Mouse (Mus musculus) heart, adult 18-20 months (tissue): ENCODE measurements at regions not wholly inside any gene's neighbourhood (a gene's known extent, or its start where the extent isn't known, plus 50 kb on each side); places are given as distances from the start of the nearest gene placed in this dataset.

Experiments used
- DNase-seq, 2 experiments: peaks; one replicate each; pipeline ENCODE4 v3.0.0; 2021 to 2022; ENCODE audit warnings: mixed read lengths in 1 of 2

DNA sequence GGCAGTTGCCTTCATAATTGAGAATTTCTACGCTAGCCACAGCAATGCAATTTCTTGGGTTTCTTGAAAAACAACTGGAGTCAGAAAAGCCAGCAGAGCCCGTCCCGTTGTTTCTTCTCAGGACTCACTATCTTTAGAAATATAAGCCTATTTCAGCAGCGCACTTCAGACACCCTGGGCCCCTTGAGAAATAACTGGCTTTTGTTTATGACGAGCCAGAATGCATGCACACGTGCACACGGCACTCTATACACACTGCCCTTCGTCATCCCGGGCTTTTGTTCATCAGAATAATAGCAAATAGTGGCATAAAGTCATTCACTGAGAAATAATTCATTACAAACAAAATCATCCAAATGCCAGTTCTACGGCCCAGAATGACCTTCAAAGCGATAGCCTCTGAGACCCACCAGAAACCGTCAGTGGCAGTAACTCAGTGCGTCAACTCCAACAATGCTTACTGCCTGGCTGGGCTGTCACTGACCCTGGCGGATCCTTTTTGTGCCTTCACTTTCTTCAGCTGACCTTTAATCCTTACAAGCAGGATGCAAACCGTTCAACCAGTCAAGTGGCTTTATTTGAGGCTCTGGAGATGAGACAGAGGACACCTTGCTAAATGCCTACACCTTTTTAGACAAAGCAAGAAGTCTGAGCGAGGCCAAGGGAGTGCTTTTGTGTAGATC, 126.7 kb upstream of the Smarca2 start:
- no peak for DNase-seq

DNA sequence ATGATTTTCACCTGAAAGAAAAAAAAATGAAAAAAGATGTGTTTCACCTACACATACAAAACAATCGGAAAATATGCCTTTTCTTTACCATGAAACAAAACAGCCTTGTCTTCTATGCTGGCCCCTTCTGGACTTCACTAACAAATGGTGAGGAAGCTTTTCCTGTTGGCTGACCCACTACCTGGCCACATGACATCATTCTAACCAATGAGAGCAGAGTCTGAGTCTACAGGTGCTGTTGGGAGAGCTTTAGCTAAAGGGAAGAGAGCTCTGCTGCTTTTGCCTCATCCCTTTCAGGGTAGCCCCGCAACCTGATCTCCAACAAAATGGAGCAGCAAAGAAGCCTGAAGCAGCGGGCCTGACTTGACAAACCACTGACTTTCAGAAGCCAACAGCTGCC, 120.5 kb upstream of the Smarca2 start:
- no peak for DNase-seq

DNA sequence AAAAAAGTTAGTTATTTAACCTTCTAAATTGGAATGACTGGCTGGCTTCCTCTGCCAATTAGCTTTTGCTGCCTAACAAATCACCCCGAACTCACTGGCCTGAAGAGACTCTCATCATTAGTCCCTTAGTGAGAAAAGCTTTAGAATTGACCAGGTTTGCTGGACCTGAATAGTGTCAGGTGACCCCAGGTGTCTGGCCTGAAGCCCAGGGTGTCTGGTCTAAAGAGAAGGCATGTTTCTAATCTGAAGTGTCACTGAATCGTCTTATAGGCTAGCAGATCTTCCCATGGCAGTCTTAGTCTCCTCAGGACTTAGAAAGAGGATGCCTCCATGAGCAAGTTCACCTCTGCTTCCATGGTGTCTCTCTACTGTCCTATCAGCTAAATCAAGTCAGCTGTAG, 112.0 kb upstream of the Smarca2 start:
- DNase-seq: no peak

DNA sequence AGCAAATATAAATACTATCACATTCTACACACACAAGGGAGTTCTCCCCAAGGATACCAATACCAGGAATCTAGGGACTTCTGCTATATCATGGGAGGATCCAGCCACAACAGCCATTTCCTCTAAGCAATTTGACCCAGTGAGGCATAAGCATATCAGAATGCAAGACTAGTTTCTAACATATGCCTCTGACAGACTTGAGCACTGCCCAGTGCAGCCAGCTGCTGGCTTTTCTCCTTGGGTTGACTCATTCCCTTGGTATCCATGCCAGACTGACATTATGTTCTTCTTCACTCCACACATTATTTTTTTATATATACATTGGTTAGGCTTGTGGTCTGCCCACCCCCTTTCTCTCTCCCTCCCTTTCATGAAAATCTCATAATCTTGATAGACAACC, 103.8 kb upstream of the Smarca2 start:
- no peak for DNase-seq

DNA sequence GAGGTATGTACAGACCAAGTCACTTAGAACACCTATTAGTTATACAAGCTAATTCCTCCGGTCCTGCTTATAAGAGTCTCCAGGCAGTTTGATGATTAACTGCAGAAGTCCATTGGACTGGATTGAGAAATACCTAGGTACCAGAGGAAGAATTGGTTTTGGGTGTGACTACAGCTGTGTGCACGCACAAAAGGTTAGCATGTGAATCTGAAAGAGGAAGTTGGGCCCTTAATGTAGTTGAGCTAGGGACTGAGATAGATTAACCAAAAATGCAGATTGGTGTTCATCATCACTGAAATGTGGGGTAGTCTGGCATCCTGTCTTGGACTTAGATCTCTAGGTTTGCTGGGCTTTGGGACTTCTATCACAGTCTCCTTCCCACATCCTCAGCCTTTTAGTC, 100.8 kb upstream of the Smarca2 start:
- DNase-seq: no peak

DNA sequence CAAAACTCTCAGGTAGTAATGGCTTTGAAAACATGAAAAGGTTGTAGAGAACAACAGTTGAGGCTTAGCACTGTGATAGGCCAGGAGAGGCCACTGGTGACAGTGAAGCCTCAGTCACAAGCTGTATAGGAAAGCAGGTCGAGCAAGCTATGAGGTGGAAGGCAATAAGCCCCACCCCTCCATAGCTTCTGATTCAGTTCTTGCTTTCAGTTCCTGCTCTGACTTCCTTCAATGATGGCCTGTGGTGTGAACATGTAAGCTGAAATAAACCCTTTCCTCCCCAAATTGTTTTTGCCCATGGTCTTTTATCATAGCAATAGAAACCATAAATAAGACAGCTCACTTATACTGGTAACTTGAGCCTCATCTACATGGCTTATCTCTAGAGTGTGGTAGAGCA, 98.0 kb upstream of the Smarca2 start:
- no peak for DNase-seq

DNA sequence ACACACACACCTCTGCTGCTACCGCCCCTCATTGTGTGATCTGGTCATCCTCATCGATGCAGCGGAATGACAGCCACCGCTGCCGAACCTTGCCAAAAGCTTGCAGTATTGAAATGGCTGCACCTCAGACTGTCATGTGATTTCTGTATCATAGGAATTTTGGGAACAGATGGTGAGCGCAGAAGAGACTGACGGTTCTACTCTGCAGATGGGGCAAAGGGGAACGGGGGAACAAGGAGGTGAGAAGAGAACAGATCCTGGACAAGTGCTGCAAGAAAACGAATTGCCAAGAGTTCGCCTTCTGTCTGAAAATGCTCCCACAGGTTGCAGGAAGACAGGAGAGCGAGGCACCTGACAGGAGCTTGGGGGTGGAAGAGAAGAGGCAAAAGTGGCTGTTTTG, 96.9 kb upstream of the Smarca2 start:
- DNase-seq: no peak

DNA sequence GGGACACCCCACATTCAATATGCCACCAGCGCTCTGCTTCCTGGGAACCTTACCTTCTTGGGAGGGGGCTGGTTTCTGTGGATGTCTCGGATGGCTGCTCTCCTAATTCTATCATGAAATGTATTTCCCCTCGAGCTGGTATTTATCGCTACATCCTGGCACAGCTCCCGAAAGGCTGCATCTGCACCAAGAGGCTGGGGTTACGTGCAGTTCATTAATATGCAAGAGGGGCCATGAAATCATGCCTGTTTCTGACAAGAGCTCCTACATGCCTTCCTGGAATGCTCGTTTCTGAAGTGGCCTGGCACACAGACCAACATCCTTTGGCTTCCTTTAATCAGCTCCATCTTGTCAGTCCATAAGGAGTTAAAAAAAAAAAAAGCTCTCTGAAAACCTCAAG, 96.2 kb upstream of the Smarca2 start:
- no peak for DNase-seq

DNA sequence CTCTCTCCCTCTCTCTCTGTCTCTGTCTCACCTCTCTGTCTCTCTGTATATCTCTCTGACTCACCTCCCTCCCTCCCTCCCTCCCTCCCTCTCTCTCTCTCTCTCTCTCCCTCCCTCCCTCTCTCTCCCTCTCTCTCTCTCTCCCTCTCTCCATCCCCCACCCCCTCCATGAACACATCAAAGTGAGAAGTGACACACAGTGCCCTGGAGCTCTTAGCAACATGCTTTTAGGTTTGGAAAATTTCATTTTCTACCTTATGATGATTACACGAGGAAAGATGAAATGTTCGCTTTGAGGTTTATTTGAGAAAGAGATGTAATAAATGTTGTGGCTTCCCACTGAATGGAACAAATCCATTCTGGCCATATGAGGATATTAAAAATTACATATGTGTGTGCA, 95.6 kb upstream of the Smarca2 start:
- DNase-seq: no peak

DNA sequence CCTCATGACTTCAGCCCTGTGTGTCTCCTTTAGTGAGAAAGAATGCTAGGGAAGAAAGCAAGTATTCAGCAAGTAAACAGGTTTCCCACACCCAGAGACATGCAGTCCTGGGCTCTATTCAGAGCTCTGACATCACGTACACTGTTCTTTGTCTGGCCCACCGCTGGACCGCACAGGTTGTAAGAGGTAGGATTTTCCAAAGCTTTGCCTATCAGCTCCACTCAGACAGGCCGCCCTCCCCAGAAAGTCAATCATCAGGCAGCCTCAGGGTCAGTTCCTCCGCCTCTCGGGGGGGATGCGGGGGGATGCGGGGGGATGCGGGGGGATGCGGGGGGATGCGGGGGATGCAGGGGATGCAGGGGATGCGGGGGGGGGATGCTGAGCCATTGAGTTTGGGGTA, 94.7 kb upstream of the Smarca2 start:
- no peak for DNase-seq

DNA sequence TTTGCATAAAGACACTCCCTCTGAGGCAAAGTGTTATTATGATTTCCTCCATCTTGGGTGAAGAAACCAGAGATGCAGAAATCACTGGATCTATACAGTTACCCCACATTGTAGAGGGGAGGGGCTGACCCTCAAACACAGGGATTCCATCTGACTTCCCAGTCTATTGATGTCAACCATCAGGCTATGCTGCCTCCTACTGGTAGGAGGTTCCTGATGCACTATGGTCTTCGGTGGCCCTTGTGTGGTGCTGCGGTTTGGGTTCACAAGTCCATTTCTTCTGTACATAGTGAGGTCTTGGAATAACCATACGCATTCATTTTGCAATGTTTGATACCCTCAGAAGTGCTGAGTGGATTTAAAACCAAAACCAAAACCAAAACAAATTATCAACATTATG, 94.0 kb upstream of the Smarca2 start:
- no peak for DNase-seq

DNA sequence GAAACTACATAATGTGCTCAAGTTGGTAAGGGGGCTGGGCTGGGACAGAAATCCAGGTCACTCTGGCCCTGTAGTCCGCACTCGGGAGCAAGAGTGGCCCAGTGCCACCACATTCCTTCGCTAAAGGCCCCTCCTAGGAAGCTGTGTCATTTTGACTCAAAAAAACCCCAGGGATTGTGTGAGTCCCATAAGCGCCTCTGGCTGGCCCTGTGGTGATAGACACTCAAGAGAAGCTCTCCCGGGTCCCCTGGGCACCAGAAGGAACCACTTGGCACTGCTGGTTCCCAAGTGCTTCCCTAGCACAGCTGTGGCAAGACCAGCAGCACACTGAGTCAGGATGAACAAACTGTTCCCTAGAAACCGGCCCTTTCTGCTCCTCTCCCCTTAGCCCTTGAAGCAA, 93.1 kb upstream of the Smarca2 start:
- no peak for DNase-seq

DNA sequence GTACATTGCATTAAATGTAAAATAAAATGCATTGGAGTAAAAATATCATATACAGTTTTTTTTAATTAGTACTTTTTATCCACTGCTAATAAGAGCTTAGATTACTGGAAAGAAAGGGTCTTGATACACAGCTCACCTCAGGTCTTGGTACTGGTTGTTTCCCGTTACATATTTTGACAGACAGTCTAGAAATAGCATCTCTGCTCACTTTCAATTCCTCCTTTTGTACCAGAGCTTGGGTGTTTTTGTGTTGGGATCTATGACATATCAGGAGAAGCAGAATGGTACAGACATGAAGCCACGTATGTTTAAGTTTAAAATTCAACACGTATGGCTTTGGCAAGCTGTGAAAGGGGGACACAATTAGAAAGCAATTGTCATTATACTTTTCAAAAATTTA, 80.3 kb upstream of the Smarca2 start:
- no peak for DNase-seq

DNA sequence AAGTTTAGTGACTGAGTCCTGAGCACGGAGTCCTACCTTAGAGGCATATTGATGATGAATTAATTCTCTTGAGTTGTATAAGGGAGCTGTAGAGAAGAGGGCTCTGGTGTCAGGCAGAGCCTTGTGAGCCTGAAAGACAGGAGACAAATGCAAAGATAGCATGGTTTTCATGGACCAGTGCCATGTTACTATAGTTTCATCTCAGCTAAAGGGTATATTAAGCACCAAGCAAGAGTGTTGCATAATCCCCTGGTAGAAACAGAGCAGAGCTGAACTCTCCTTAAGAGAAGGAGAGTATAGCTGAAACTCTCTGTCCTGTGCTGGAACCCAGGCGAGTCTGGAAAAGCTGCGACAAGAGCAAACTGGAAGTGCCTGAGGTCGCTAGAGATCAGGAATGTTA, 73.5 kb upstream of the Smarca2 start:
- no peak for DNase-seq

DNA sequence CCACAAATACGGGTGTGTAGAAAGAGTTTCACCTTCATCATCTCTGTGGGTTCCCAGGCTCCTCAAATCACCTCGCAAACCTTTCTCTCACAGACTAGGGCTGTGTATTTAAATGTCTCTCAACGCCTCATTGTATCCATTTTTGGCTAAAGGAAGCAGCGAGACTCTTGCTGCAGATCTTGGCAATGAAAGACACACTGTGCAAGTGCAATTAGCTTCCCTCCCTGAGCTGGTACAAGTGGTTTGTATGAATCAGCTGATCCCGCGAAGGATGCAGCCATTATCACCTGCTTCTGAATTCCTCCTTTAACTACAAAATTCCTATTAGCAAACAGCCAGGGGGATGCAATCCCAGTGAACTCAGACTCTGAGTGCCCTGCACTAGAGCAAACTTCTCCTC, 72.3 kb upstream of the Smarca2 start:
- no peak for DNase-seq

DNA sequence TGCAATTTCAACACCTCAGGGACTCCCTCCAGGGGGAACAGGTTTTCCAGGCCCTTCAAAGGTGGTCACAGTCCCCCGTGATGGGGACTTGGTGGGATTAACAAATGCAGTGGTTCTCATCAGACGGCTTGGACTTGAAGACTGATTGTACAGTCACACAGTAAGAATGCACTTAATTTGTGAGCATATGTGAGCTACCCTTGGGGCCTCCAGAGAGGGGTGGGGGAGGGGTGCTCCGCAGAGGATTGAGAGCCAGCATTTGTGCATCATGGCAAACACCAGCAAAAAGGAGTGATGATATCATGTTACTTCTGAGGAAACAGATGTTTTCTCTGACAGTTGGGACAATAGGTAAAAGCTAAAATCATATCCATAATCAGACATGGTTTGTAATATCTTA, 59.2 kb upstream of the Smarca2 start:
- DNase-seq: no peak

DNA sequence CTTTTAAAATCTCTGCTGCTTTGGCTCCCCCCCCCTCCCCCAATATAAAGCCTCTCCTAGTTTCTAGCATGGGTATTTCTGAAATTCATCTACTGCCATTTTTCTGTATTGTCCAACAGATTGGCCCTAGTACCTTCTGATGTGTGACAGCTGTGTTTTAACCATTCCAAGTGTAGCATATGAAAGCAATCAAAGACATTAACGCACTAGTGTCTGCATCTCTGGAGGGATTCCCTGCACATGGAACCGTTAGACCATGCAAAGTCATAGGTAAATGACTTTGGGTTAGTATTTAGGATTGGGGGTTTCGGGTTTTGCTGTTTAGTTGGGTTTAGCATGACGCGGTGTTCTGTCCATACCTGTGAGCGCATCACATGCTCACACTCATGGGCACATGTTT, 57.3 kb upstream of the Smarca2 start:
- DNase-seq: no peak

DNA sequence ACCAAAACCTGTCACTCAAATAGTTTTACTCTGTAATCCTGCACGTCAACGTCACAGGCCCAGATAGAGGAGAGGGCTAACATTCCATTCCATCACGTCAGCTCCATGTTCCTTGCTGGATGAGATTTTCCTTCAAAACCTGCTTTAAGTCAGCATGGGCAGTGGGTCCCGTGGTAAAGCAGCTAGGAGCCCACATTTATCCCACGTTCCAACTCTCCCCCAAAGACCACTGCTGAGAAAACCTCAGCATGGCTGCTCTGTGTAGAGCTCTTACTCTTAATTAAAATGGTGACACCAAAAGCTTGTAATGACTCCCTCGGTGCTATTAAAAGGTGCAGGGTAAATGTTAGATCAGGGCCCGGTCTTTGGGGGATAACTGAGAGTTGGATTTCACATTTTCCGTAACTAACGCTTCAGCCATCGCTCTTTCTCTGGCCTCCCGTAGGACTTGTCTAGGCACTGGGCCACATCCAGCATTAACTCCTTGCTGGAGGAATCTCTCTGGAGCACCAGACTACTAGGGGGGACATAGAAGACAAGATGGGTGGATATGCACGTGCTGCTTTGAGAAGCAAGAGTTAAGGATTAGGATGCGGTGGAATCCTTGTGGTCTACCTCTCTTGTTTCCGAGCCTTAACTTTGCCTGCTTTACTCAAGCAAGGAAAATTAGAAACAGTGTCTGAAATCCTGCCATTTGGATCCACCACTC, 56.1 kb upstream of the Smarca2 start:
- DNase-seq: no peak

DNA sequence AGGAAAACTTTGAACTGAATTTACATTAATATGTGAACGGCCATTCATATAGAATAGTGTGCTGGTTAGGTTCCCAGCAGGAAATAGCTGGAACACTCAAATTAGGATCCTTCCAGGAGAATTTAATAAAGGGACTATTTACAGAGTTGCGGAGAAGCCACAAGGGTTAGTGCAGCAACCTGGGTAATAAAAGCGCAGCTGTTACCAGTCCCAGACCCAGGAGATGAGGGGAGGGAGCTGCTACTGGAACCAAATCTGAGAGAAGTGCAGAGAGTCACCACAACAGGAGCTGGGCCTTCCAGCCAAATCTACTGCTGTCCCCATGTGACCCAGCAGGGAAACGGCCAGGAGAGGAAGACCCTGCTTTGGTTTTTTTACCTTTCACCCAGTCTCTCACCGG, 54.6 kb upstream of the Smarca2 start:
- no peak for DNase-seq
